Mouse (Mus musculus) kidney, postnatal 0 days (tissue): ENCODE data around the gene Muc1. TPM values are rescaled to one million over a fixed set of nuclear protein-coding genes. Genes with fewer than 3 reads are reported as not detected.

Experiments
- ATAC-seq: fragments of 200-750 bp; cut with Nextera tagmentation; replicated peaks from 2 replicates; pipeline ENCODE4 v1.8.0; 2017; ENCODE audit warnings: low read depth, moderate number of reproducible peaks, moderate TSS enrichment, moderate library complexity; ENCODE audit not compliant: low FRiP score
- DNase-seq: peaks from one replicate; pipeline ENCODE4 v3.0.0-alpha.2; 2016; ENCODE audit warnings: low spot score
- H3K27ac ChIP-seq: fragments of 300-500 bp; sonication (generic); 2 replicates; pipeline ENCODE4 v1.5.1; 2014; ENCODE audit warnings: mild to moderate bottlenecking
- H3K27me3 ChIP-seq: fragments of 300-500 bp; sonication (generic); 2 replicates; pipeline ENCODE4 v1.6.1; 2014; ENCODE audit warnings: low read length, mixed read lengths; ENCODE audit not compliant: insufficient read depth
- H3K36me3 ChIP-seq: fragments of 300-500 bp; sonication (generic); 2 replicates; pipeline ENCODE4 v1.6.1; 2014; ENCODE audit warnings: low read length, mixed read lengths; ENCODE audit not compliant: insufficient read depth
- H3K4me1 ChIP-seq: fragments of 300-500 bp; sonication (generic); replicated peaks from 2 replicates; pipeline ENCODE4 v1.6.1; 2014; ENCODE audit warnings: antibody characterized with exemption, low read length, mixed read lengths; ENCODE audit not compliant: insufficient read depth
- H3K4me2 ChIP-seq: fragments of 300-500 bp; sonication (generic); 2 replicates; pipeline ENCODE4 v1.6.1; 2014; ENCODE audit warnings: mild to moderate bottlenecking, low read length, moderate library complexity, mixed read lengths
- H3K4me3 ChIP-seq: fragments of 300-500 bp; sonication (generic); replicated peaks from 2 replicates; pipeline ENCODE4 v1.5.1; 2014; ENCODE audit warnings: low read depth, low read length
- H3K9ac ChIP-seq: fragments of 300-500 bp; sonication (generic); 2 replicates; pipeline ENCODE4 v1.6.1; 2014; ENCODE audit warnings: low read depth, low read length
- H3K9me3 ChIP-seq: fragments of 300-500 bp; sonication (generic); replicated peaks from 2 replicates; pipeline ENCODE4 v1.6.1; 2016; ENCODE audit warnings: low read length, inconsistent platforms, mixed read lengths
- CTCF ChIP-seq: IDR thresholded peaks from 2 replicates; pipeline ENCODE4 v1.5.1; 2016; ENCODE audit warnings: antibody characterized with exemption, low read depth, mild to moderate bottlenecking, moderate library complexity
- WGBS: fragments of 180-500 bp; shearing (Covaris S2); extraction: QIAGEN DNeasy Blood & Tissue Kit; methylation state at CpG from one replicate; pipeline ENCODE4 v1.1.7; 2014; 5-methylcytosine and 5-hydroxymethylcytosine counted together
- polyA plus RNA-seq: library from polyadenylated mRNA; unstranded; fragments of >200 nt; fragmentation: Nextera tagmentation; extraction: Ambion mirVana; gene quantifications from 2 replicates; pipeline ENCODE4 v1.2.1, GENCODE M21; 2015

Muc1 gene
- polyA plus RNA-seq, 1 experiment from 2014 or later: 42.8 TPM

- Histone ChIP-seq H3K27ac (peak overlapping the region; percentile 36; the same call in 1 of the 2 replicates), H3K4me1 (peaks cover 15% of the 10 kb centered on the region), H3K27me3 (no peaks in the 10 kb centered on the region), H3K4me2 (peak overlapping the region; percentile 80), H3K4me3 (peak overlapping the region; percentile 34), H3K9ac (peak overlapping the region; percentile 47; the same call in 1 of the 2 replicates), H3K36me3 (no peaks in the 10 kb centered on the region), H3K9me3 (no peaks in the 10 kb centered on the region)
- 18% methylated on average over 25 of the region's 25 CpGs for WGBS
- peak; percentile 44; the same call in 1 of the 2 replicates for TF ChIP-seq CTCF
- ATAC-seq (0 out of 2 replicates have a peak, but pooled peaks have one; percentile 12), DNase-seq (peak; percentile 66)
These were observed 15.5 kb downstream of the Muc1 start for GRCm38 (mm10) chr3:89244158-89244981.

GRCm38 (mm10) chr3:89244982-89245687, 16.3 kb downstream of the Muc1 start:
- Histone ChIP-seq H3K27me3 (no peaks in the 10 kb centered on the region), H3K4me2 (peak overlapping the region; percentile 80), H3K36me3 (no peaks in the 10 kb centered on the region), H3K4me3 (peak overlapping the region; percentile 34), H3K27ac (peak overlapping the region; percentile 36; the same call in 1 of the 2 replicates), H3K4me1 (peaks cover 15% of the 10 kb centered on the region), H3K9me3 (no peaks in the 10 kb centered on the region), H3K9ac (peak overlapping the region; percentile 47; the same call in 1 of the 2 replicates)
- WGBS: 0% methylated on average over 16 of the region's 26 CpGs
- ATAC-seq: 0 out of 2 replicates have a peak, but pooled peaks have one; percentile 8
- peak; percentile 26 for DNase-seq
- TF ChIP-seq CTCF: no peak

GRCm38 (mm10) chr3:89245688-89246171, 16.9 kb downstream of the Muc1 start, which contains the start of gene Krtcap2:
Gene Krtcap2, plus strand, starts transcription at chr3:89245966.
- H3K4me1 ChIP-seq: peaks cover 18% of the 10 kb centered on the region
- no peaks in the 10 kb centered on the region for H3K36me3 ChIP-seq
- ATAC-seq (peak; percentile 11; the same call in 1 of the 2 replicates), DNase-seq (no peak)
- no peaks in the 10 kb centered on the region for H3K9me3 ChIP-seq
- no peaks in the 10 kb centered on the region for H3K27me3 ChIP-seq
- peak within 1 kb of the TSS; percentile 76 for H3K4me3 ChIP-seq
- 3% methylated on average over 20 of the region's 20 CpGs for WGBS
- no peak for TF ChIP-seq CTCF
- H3K9ac ChIP-seq: peak within 1 kb of the TSS; percentile 72
- H3K4me2 ChIP-seq: peak within 1 kb of the TSS; percentile 80
- H3K27ac ChIP-seq: peak within 1 kb of the TSS; percentile 62

GRCm38 (mm10) chr3:89246261-89247100, 17.6 kb downstream of the Muc1 start, which contains the start of gene Trim46:
Gene Trim46, minus strand, starts transcription at chr3:89246309.
- H3K4me1 ChIP-seq: peaks cover 25% of the 10 kb centered on the region
- peak within 1 kb of the TSS; percentile 72 for H3K9ac ChIP-seq
- H3K4me2 ChIP-seq: peak within 1 kb of the TSS; percentile 80
- H3K27ac ChIP-seq: peak within 1 kb of the TSS; percentile 62
- peak; percentile 99 for TF ChIP-seq CTCF
- H3K27me3 ChIP-seq: no peaks in the 10 kb centered on the region
- peak within 1 kb of the TSS; percentile 76 for H3K4me3 ChIP-seq
- H3K9me3 ChIP-seq: no peaks in the 10 kb centered on the region
- H3K36me3 ChIP-seq: no peaks in the 10 kb centered on the region
- WGBS: under 1% methylated on average over 42 of the region's 42 CpGs
- peak; percentile 97 for DNase-seq
- ATAC-seq: peak; percentile 30

- ATAC-seq: no peak
- no peaks in the 10 kb centered on the region for H3K27me3 ChIP-seq
- peaks cover 29% of the 10 kb centered on the region for H3K4me1 ChIP-seq
- no peak for TF ChIP-seq CTCF
- no peaks in the 10 kb centered on the region for H3K36me3 ChIP-seq
- peak overlapping the region; percentile 80 for H3K4me2 ChIP-seq
- no peak overlapping the region for H3K4me3 ChIP-seq
- no peaks in the 10 kb centered on the region for H3K9me3 ChIP-seq
- peak overlapping the region; percentile 72; the same call in 1 of the 2 replicates for H3K9ac ChIP-seq
- no peak overlapping the region for H3K27ac ChIP-seq
- no peak for DNase-seq
- 77% methylated on average over 4 of the region's 4 CpGs for WGBS
These were observed 18.6 kb downstream of the Muc1 start for GRCm38 (mm10) chr3:89247466-89247865.
